Comparison of ENCODE assay signal across 8 mouse cellular contexts in genomic region chr13:96132401-96132816, GRCm38 (mm10). TPM values are rescaled to one million over a fixed set of nuclear protein-coding genes. Genes with fewer than 3 reads are reported as not detected.
DNase-seq lines count a peak whose midpoint lies in the region; ATAC-seq and TF ChIP-seq lines count a peak whose summit lies in the region.

Gene Sv2c (minus strand): TSS chr13:96132577.

- ATAC-seq in forebrain, embryonic 11.5 days (replicated peaks; ENCODE audit: low FRiP score), result peak; percentile 82
- peak; percentile 70 for ATAC-seq in hindbrain, embryonic 16.5 days
- ATAC-seq in limb, embryonic 13.5 days (ENCODE audit: low FRiP score, low read depth), result peak; percentile 32

- no peaks in the 10 kb centered on the region for H3K9me3 ChIP-seq in forebrain, embryonic 11.5 days (ENCODE audit: control insufficient read depth, low read length)
- no peaks in the 10 kb centered on the region for H3K9me3 ChIP-seq in hindbrain, embryonic 16.5 days (ENCODE audit: control insufficient read depth, low read length)
- H3K9me3 ChIP-seq in limb, embryonic 13.5 days, result no peaks in the 10 kb centered on the region

- peak; percentile 2 for DNase-seq in kidney, adult 2 months
- DNase-seq in kidney, postnatal 25 days, result no peak
- DNase-seq in adrenal gland, postnatal 14 days, result peak; percentile 62
- DNase-seq in forebrain, embryonic 11.5 days (ENCODE audit: low spot score), result peak; percentile 91
- peak; percentile 50 for DNase-seq in ovary, adult 18-20 months (ENCODE audit: low spot score)
- no peak for DNase-seq in spleen, adult 18-20 months

- H3K36me3 ChIP-seq in kidney, adult 2 months (ENCODE audit: control insufficient read depth, insufficient read depth, low read length), result no peaks in the 10 kb centered on the region
- H3K36me3 ChIP-seq in forebrain, embryonic 11.5 days (ENCODE audit: control insufficient read depth, insufficient read depth, low read length), result no peaks in the 10 kb centered on the region
- H3K36me3 ChIP-seq in hindbrain, embryonic 16.5 days (ENCODE audit: control insufficient read depth, insufficient read depth, low read length), result no peaks in the 10 kb centered on the region
- no peaks in the 10 kb centered on the region for H3K36me3 ChIP-seq in limb, embryonic 13.5 days

- no peak for TF ChIP-seq CTCF in kidney, adult 2 months (conservative IDR thresholded peaks at IDR 0.05; ENCODE audit: insufficient read depth, insufficient read length, low read depth, low read length)

- peaks cover 3% of the 10 kb centered on the region; the same call in 1 of the 2 replicates for H3K27me3 ChIP-seq in kidney, adult 2 months (replicated peaks; ENCODE audit: control insufficient read depth, insufficient read depth, low read length)
- peaks cover 41% of the 10 kb centered on the region for H3K27me3 ChIP-seq in forebrain, embryonic 11.5 days (ENCODE audit: control insufficient read depth, insufficient read depth, low read length)
- peaks cover 2% of the 10 kb centered on the region; the same call in 1 of the 2 replicates for H3K27me3 ChIP-seq in hindbrain, embryonic 16.5 days (replicated peaks; ENCODE audit: control insufficient read depth, insufficient read depth, low read length)
- peaks cover 82% of the 10 kb centered on the region for H3K27me3 ChIP-seq in limb, embryonic 13.5 days

- H3K27ac ChIP-seq in kidney, adult 2 months (ENCODE audit: insufficient read depth, low read depth, low read length), result no peak within 1 kb of the TSS
- no peak within 1 kb of the TSS for H3K27ac ChIP-seq in forebrain, embryonic 11.5 days (ENCODE audit: low read depth, low read length)
- peak within 1 kb of the TSS; percentile 84 for H3K27ac ChIP-seq in hindbrain, embryonic 16.5 days (ENCODE audit: low read depth, low read length)
- no peak within 1 kb of the TSS for H3K27ac ChIP-seq in limb, embryonic 13.5 days

- no peaks in the 10 kb centered on the region for H3K4me1 ChIP-seq in kidney, adult 2 months (ENCODE audit: control insufficient read depth, insufficient read depth, low read length)
- peaks cover 6% of the 10 kb centered on the region; the same call in 1 of the 2 replicates for H3K4me1 ChIP-seq in forebrain, embryonic 11.5 days (replicated peaks; ENCODE audit: control insufficient read depth, insufficient read depth, low read length)
- H3K4me1 ChIP-seq in hindbrain, embryonic 16.5 days (ENCODE audit: control insufficient read depth, insufficient read depth, low read depth, low read length), result peaks cover 4% of the 10 kb centered on the region; the same call in 1 of the 2 replicates
- H3K4me1 ChIP-seq in limb, embryonic 13.5 days, result peaks cover 26% of the 10 kb centered on the region

- peak within 1 kb of the TSS; percentile 53 for H3K9ac ChIP-seq in forebrain, embryonic 11.5 days (ENCODE audit: low read length)
- peak within 1 kb of the TSS; percentile 68 for H3K9ac ChIP-seq in hindbrain, embryonic 16.5 days (ENCODE audit: low read depth, low read length)
- H3K9ac ChIP-seq in limb, embryonic 13.5 days, result peak within 1 kb of the TSS; percentile 63

- H3K4me3 ChIP-seq in kidney, adult 2 months (ENCODE audit: insufficient read depth, low read depth, low read length), result no peak within 1 kb of the TSS
- H3K4me3 ChIP-seq in forebrain, embryonic 11.5 days (ENCODE audit: low read depth, low read length), result peak within 1 kb of the TSS; percentile 46
- H3K4me3 ChIP-seq in hindbrain, embryonic 16.5 days (ENCODE audit: low read length), result peak within 1 kb of the TSS; percentile 67
- H3K4me3 ChIP-seq in limb, embryonic 13.5 days, result peak within 1 kb of the TSS; percentile 55

- WGBS in kidney, adult 2 months, result 2% methylated on average over 41 of the region's 44 CpGs
- WGBS in forebrain, embryonic 11.5 days, result under 1% methylated on average over 38 of the region's 44 CpGs
- 0% methylated on average over 39 of the region's 44 CpGs for WGBS in hindbrain, embryonic 16.5 days
- WGBS in limb, embryonic 13.5 days, result under 1% methylated on average over 32 of the region's 44 CpGs

- TF ChIP-seq POLR2A in kidney, adult 2 months (IDR thresholded peaks at IDR 0.05; ENCODE audit: low read depth, low read length), result no peak

- peak within 1 kb of the TSS; percentile 94 for H3K4me2 ChIP-seq in forebrain, embryonic 11.5 days (ENCODE audit: low read depth, low read length, severe bottlenecking)
- H3K4me2 ChIP-seq in hindbrain, embryonic 16.5 days (ENCODE audit: low read length), result peak within 1 kb of the TSS; percentile 92
- H3K4me2 ChIP-seq in limb, embryonic 13.5 days (replicated peaks), result peak within 1 kb of the TSS; percentile 96

RNA-seq across cellular contexts. Expression of gene Sv2c, which starts in this region (rescaled TPM):
- polyA plus RNA-seq in kidney, adult 2 months (2012; rRNA removed), result 0.19 and 0.48 TPM in 2 replicates
- total RNA-seq in adrenal gland, postnatal 14 days (2021), result 3.1 and 6.2 TPM in 2 replicates
- 0.86 and 1.2 TPM in 2 replicates for polyA plus RNA-seq in forebrain, embryonic 11.5 days (2014; fragmentation: Nextera tagmentation; extraction: Ambion mirVana)
- polyA plus RNA-seq in hindbrain, embryonic 16.5 days (2015; fragmentation: Nextera tagmentation; extraction: Ambion mirVana), result 35.2 and 35.6 TPM in 2 replicates
- 1.8 and 1.9 TPM in 2 replicates for polyA plus RNA-seq in limb, embryonic 13.5 days (2015; fragmentation: Nextera tagmentation; extraction: Ambion mirVana)

Comparison
In these comparisons a context has a peak if more than half of its experiments do, and no peak if none do; other contexts are left out.
1. RNA of gene Sv2c (polyA plus RNA-seq): 35.2 to 35.6 TPM in hindbrain, embryonic 16.5 days; 1.8 to 1.9 TPM in limb, embryonic 13.5 days, 0.86 to 1.2 TPM in forebrain, embryonic 11.5 days and 0.19 to 0.48 TPM in kidney, adult 2 months; every median in the first group is over 10 times any median in the second.
2. Peak in DNase-seq in kidney, adult 2 months; RNA of the gene not detected or under 1 TPM.
3. DNase-seq: peak in adrenal gland, postnatal 14 days (single experiment), forebrain, embryonic 11.5 days (single experiment) and ovary, adult 18-20 months (single experiment); none in kidney, postnatal 25 days (0 of 2) and spleen, adult 18-20 months (0 of 2).
4. ATAC-seq: peak in every context shown above with its lines; median percentile 82 in forebrain, embryonic 11.5 days; 70 in hindbrain, embryonic 16.5 days; 32 in limb, embryonic 13.5 days.
5. Peak in every context shown above with its lines, with median percentiles within 50 percentile points of each other: H3K4me2 ChIP-seq and H3K9ac ChIP-seq.